Mouse (Mus musculus) megakaryocyte, adult 5-6 weeks (primary cell): Measurements from ENCODE around the gene Rad51b. TPM values are rescaled to one million over a fixed set of nuclear protein-coding genes. Genes with fewer than 3 reads are reported as not detected.

ENCODE experiments used
- ATAC-seq: 2 replicates; pipeline ENCODE4 v1.8.0; 2016; ENCODE audit warnings: mild to moderate bottlenecking, inconsistent platforms; ENCODE audit not compliant: poor library complexity, severe bottlenecking
- total RNA-seq, 2 experiments: library from RNA; stranded (forward) in 1 of 2; stranded (reverse) in 1 of 2; fragments of 153-499, 151-499 nt in 1 of 2; fragments of 221-1000, 200-1000 nt in 1 of 2; gene quantifications; 2 replicates each; pipeline versions ENCODE4 v1.2.3 to v1.2.4; 2015 to 2017

Gene Rad51b
- total RNA-seq, 2 experiments from 2014 or later: 3.2 to 7.1 TPM

GRCm38 (mm10) chr12:79476413-79477046 is 179.4 kb downstream of the Rad51b start:
- no peak for ATAC-seq

GRCm38 (mm10) chr12:79478816-79479215 is 181.7 kb downstream of the Rad51b start:
- no peak for ATAC-seq

GRCm38 (mm10) chr12:79485501-79485900 is 188.4 kb downstream of the Rad51b start:
- no peak for ATAC-seq

- ATAC-seq: no peak
Measured at GRCm38 (mm10) chr12:79488590-79489242, 191.6 kb downstream of the Rad51b start.

GRCm38 (mm10) chr12:79490626-79491025 is 193.5 kb downstream of the Rad51b start:
- ATAC-seq: no peak

- no peak for ATAC-seq
Measured at GRCm38 (mm10) chr12:79492175-79492574, 195.1 kb downstream of the Rad51b start.

- ATAC-seq: no peak
Measured at GRCm38 (mm10) chr12:79492613-79493012, 195.5 kb downstream of the Rad51b start.

GRCm38 (mm10) chr12:79493481-79493880 is 196.4 kb downstream of the Rad51b start:
- no peak for ATAC-seq

GRCm38 (mm10) chr12:79498326-79498725 is 201.2 kb downstream of the Rad51b start:
- ATAC-seq: no peak

GRCm38 (mm10) chr12:79499809-79500208 is 202.7 kb downstream of the Rad51b start:
- ATAC-seq: no peak

GRCm38 (mm10) chr12:79501877-79502276 is 204.8 kb downstream of the Rad51b start:
- no peak for ATAC-seq

- no peak for ATAC-seq
Measured at GRCm38 (mm10) chr12:79502862-79503581, 205.9 kb downstream of the Rad51b start.

- no peak for ATAC-seq
Measured at GRCm38 (mm10) chr12:79503582-79504515, 206.8 kb downstream of the Rad51b start.

- ATAC-seq: no peak
Measured at GRCm38 (mm10) chr12:79504641-79505040, 207.6 kb downstream of the Rad51b start.

GRCm38 (mm10) chr12:79506421-79506820 is 209.3 kb downstream of the Rad51b start:
- ATAC-seq: no peak

- no peak for ATAC-seq
Measured at GRCm38 (mm10) chr12:79507141-79507681, 210.1 kb downstream of the Rad51b start.

- ATAC-seq: no peak
Measured at GRCm38 (mm10) chr12:79511454-79512204, 214.5 kb downstream of the Rad51b start.

GRCm38 (mm10) chr12:79512205-79512886 is 215.3 kb downstream of the Rad51b start:
- no peak for ATAC-seq

- no peak for ATAC-seq
Measured at GRCm38 (mm10) chr12:79512982-79513681, 216.1 kb downstream of the Rad51b start.
